Mouse (Mus musculus) neutrophil, adult 5-6 weeks (primary cell): Measurements from ENCODE around the gene Upk1b. TPM values are rescaled to one million over a fixed set of nuclear protein-coding genes. Genes with fewer than 3 reads are reported as not detected.

Experiments used
- ATAC-seq: fragments of 151-379, 151-347 bp; 2 replicates; pipeline ENCODE4 v1.8.0; 2017; ENCODE audit warnings: mild to moderate bottlenecking, moderate TSS enrichment; ENCODE audit not compliant: insufficient number of reproducible peaks, poor library complexity, low FRiP score, severe bottlenecking; ENCODE audit errors: extremely low read depth
- total RNA-seq: library from RNA; stranded (forward); fragments of 200-1000 nt; gene quantifications from 2 replicates; pipeline ENCODE4 v1.2.3, GENCODE M21; 2017

Upk1b gene
- total RNA-seq, 1 experiment from 2014 or later = 4.8 TPM

- ATAC-seq = peak; percentile 62; the same call in 1 of the 2 replicates
These were observed 70.4 kb downstream of the Upk1b start for GRCm38 (mm10) chr16:38729610-38730288.

- ATAC-seq = no peak
These were observed 71.0 kb downstream of the Upk1b start for GRCm38 (mm10) chr16:38729139-38729538.

GRCm38 (mm10) chr16:38728576-38729132 lies 71.5 kb downstream of the Upk1b start:
- no peak for ATAC-seq

GRCm38 (mm10) chr16:38724974-38725373 lies 75.2 kb downstream of the Upk1b start:
- no peak for ATAC-seq

GRCm38 (mm10) chr16:38724256-38724655 lies 75.9 kb downstream of the Upk1b start:
- ATAC-seq = no peak

Other genes starting within 250 kb of the Upk1b start
- gene Tmem39a, start 241.6 kb downstream of the Upk1b start, total RNA-seq = 39.5 and 46.3 TPM in 2 replicates
- gene Arhgap31, start 87.1 kb downstream of the Upk1b start, total RNA-seq = 19.2 and 19.4 TPM in 2 replicates
- gene B4galt4, start 58.1 kb downstream of the Upk1b start, total RNA-seq = 0.70 and 2.6 TPM in 2 replicates
- gene 4930435E12Rik, start 28.4 kb upstream of the Upk1b start, total RNA-seq = not detected in 2 replicates
- gene Igsf11, start 92.3 kb upstream of the Upk1b start, total RNA-seq = not detected in 2 replicates